Mouse (Mus musculus): Measurements from ENCODE around the gene Pnpo. TPM values are rescaled to one million over a fixed set of nuclear protein-coding genes. Genes with fewer than 3 reads are reported as not detected.

Gene Pnpo
- total RNA-seq, 2 experiments from 2014 or later: 11.8 to 12.8 TPM

DNA sequence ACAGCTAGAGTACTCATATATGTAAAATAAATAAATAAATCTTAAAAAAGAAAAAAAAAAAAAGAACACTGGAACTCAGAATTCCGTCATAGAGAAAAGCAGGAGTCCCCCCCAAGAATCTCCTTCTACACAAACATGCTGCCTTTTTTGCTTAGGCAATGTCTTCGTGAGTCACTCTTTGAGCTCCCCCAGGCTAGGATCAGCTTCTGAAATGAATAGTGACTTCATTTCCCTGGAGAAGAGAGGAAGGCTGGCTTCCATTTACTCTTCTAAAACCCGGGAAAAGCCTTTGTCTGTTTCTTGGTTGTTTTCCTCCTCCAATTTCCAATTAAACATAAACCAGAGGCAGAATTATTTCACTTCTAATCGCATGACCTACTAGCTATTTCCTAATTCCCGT, 29.1 kb upstream of the Pnpo start:
- peak; percentile 39 to 40 for DNase-seq
- intact Hi-C loops (cut with DNase I): no loop called here

DNA sequence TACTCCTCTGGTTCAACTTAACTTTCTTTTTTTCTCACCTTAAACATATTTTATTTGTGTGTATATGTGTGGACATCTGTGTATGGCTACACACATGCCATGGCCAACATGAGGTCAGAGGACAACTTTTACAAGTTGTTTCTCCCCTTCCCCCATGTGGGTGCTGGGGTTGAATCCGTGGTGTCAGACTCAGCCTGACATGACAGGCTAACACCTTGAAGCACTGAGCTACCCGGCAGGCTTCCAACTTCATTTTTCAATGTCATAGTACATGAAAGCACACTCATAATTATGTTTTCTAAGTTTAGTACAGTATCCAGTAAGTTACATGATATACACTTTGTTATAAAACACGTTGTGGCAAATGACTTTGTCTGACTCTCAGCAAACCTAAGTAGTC, 26.6 kb upstream of the Pnpo start:
- DNase-seq: peak; percentile 27 to 46
- intact Hi-C loops (cut with DNase I): no loop called here

GRCm38 (mm10) chr11:96969746-96970145, 26.0 kb upstream of the Pnpo start:
- intact Hi-C loops (cut with DNase I): no loop called here
- DNase-seq: peak; percentile 89 to 93

DNA sequence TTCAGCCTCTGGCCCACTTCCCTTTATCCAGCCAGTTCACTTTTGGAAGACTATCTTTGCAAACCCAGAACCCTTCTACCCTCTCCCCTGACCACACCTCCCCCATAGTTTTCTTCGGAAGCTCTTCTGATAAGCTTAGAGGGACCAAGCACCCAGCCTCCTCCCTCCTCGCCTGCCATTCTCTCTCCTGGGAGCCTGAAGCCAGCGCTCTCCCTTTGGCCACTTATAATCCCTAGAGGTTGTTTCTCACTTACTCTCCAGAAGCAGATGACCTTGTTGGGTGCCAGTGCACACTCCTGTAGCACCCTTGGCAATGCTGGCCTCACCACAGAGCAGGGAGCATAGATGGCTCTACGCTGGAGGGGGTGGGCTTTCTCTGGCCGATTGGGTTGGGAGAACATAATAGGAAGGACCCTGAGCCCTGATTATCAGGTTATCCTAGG, 25.5 kb upstream of the Pnpo start:
- intact Hi-C loops (cut with DNase I): no loop called here
- DNase-seq: peak; percentile 66 to 72

DNA sequence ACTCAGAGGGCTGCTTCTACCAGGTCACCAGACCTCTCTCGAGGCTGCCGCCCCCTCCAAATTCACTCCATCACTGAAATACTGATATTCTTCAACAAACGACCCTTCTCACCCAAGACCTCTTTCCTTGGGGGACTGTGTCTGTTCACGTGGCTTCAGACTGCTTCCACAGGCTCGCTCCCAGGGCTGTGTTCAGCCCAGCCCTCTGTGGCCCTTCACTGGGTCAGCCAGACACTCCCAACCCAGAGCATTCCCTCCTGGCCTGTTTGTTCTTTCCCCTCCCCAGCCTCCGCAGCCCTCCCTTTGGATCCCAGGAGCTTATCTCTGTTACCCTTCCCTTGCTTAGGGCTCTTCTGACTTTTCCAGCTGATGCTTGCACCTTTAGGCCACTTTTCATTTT, 24.7 kb upstream of the Pnpo start:
- DNase-seq: peak; percentile 59 to 62
- intact Hi-C loops (cut with DNase I): no loop called here

GRCm38 (mm10) chr11:96967544-96968269, 23.9 kb upstream of the Pnpo start:
- intact Hi-C loops (cut with DNase I): no loop called here
- no peak for DNase-seq

DNA sequence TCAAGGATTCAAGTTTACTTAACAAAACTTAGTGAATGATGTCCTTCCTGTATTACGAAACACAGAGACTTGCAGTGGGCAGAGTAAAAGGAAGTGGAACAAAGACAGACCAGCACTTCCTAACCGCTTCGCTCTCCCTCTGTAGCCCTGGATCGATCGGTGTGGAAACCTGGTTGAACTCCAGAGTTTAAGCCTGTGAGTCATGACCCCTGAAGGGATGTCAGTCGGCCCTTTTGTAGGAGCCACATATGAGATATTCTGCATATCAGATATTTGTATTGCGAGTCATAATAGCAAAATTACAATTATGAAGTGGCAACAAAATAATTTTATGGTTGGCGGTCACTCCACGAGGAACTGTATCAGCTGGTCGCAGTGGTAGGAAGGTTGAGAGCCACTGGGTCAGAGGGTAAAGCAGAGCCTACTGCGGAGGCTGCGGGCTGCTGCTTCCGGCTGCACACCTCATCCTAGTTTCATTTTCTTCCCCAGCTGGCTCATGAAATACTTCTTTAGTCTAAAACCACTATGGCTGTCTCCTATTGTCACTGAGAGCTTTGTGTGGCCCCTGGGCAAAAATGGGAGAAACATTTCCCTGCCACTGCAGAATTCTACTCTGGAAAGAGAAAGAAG, 23.2 kb upstream of the Pnpo start:
- intact Hi-C loops (cut with DNase I): no loop called here
- DNase-seq: peak in 1 of 2 experiments; percentile 42

- no peak for DNase-seq
- intact Hi-C loops (cut with DNase I): no loop called here
These were observed 22.4 kb upstream of the Pnpo start for GRCm38 (mm10) chr11:96966172-96966571.

GRCm38 (mm10) chr11:96963580-96963979, 19.8 kb upstream of the Pnpo start:
- DNase-seq: peak; percentile 93 to 95
- intact Hi-C loops (cut with DNase I): loop anchor here (1.0 to 5.0 kb wide), 2 partner anchors 47 to 96 kb away; partner anchors contain the start of gene Cdk5rap3

DNA sequence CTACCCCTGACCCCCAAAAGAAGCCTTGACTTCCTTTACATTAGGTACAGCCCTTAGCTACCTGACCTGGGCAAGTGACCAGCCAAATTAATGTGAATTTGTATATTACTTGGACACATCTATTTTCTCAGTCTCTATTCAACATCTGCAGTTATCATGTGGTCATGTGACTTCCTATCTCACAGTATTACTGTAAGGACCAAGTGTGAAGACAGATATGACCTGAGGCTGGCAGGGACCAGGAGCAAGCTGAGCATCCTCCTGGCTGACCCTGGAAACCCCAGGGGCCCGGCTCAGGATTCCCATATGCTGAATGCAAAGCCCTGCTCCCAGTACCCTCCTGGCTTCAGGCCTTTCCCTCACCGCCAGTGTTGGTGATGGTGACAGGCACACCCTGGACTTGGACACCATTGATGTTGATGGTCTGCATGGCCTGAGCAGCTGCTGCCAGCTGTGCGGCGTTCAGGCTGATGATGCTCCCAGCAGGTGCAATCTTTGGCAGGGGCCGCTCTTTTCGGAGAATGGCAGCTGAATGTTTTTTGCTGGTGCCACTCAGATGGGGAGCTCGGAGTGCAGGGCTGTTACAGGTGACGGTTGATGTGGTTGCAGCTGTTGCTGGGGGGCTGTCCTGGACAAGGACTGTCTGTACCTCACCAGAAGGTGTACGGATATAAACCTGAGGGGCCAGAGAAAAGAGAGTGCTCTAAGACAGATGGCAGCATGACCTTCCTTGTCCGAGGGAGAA, 13.4 kb upstream of the Pnpo start:
- DNase-seq: no peak
- intact Hi-C loops (cut with DNase I): no loop called here

- intact Hi-C loops (cut with DNase I): no loop called here
- no peak for DNase-seq
These were observed 12.4 kb upstream of the Pnpo start for GRCm38 (mm10) chr11:96956009-96956724.

DNA sequence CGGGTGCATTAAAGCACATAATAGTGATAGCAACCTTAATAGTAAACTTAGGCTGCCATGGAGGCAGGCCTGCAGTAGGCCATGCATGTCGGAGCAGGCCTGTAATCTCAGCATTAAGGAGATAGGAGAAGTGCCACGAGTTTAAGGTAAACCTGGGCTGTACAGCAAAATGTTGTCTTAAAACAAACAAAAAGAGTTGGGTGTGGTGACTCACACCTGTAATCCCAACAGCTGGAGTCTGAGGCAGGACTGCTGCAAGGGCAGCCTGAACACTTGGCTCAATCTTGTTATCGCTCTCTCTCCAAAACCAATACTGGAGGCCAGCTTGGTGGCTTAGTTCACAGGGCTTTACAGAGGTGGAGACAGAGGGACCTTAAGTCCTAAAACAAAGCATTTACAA, 11.3 kb upstream of the Pnpo start:
- intact Hi-C loops (cut with DNase I): no loop called here
- DNase-seq: no peak

GRCm38 (mm10) chr11:96952896-96953295, 9.1 kb upstream of the Pnpo start:
- intact Hi-C loops (cut with DNase I): no loop called here
- DNase-seq: no peak

- intact Hi-C loops (cut with DNase I): no loop called here
- no peak for DNase-seq
These were observed 8.6 kb upstream of the Pnpo start for GRCm38 (mm10) chr11:96952426-96952825.

DNA sequence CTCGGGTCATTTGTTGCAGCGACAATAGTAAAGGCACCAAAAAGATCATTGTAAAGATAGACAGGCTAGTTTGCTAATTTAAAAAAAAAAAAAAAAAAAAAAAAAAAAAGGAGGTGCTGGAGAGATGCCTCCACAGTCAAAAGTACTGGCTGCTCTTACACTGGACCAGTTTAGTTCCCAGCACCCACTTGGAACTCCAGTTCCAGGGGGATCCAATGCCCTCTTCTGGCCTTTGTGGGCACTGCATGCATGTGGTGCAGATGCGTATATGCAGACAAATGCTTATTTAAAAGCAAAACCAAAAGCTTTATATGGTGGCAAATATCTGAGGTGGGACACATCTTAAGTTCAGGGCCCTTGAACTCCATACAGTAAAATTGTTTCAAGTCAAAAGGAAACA, 7.0 kb upstream of the Pnpo start:
- DNase-seq: no peak
- intact Hi-C loops (cut with DNase I): no loop called here

GRCm38 (mm10) chr11:96947849-96948248, 4.1 kb upstream of the Pnpo start:
- DNase-seq: no peak
- intact Hi-C loops (cut with DNase I): no loop called here

GRCm38 (mm10) chr11:96946498-96946897, 2.7 kb upstream of the Pnpo start:
- DNase-seq: no peak
- intact Hi-C loops (cut with DNase I): no loop called here

- no peak for DNase-seq
- intact Hi-C loops (cut with DNase I): no loop called here
These were observed 1.2 kb upstream of the Pnpo start for GRCm38 (mm10) chr11:96944844-96945580.

DNA sequence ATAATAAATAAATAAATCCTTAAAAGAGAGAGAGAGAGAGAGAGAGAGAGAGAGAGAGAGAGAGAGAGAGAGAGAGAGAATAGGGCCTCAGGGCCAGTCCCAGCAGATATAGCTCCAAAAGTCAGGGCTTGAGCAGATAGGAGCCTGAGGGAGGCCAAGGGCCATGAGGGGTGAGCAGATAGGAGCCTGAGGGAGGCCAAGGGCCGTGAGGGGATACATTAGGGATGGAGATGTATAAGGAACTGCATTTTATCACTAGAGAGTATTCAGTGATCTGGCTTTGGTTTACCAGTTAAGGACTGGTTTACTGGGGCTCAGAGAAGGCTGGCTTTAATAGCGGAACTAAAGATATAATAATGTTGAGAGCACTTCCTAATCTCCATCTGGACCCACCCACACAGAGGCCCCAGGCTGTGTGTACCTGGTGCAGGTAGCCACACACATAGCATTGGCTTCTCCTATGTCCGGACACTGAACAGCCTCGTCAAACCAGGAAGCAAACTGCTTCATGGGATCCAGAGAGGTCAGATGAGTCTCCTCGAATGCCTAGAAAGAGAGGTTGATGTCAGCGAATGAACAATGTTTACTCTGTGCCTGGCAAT, 1.7 kb downstream of the Pnpo start:
- intact Hi-C loops (cut with DNase I): no loop called here
- DNase-seq: no peak
